Mouse (Mus musculus) heart, embryonic 12.5 days (tissue): Measurements from ENCODE around the gene Gm17577. TPM values are rescaled to one million over a fixed set of nuclear protein-coding genes. Genes with fewer than 3 reads are reported as not detected.
"Not testable (repeated sequence)": the region's sequence is repeated elsewhere in the genome, so short reads cannot be mapped to it uniquely, and the experiment has no call there.

ENCODE experiments used
- ATAC-seq: fragments of 200-750 bp; cut with Nextera tagmentation; 2 replicates; pipeline ENCODE4 v1.8.0; 2017; ENCODE audit warnings: moderate TSS enrichment, moderate library complexity; ENCODE audit not compliant: insufficient number of reproducible peaks, low FRiP score
- H3K27ac ChIP-seq: fragments of 300-500 bp; sonication (generic); 2 replicates; pipeline ENCODE4 v1.5.1; 2016; ENCODE audit warnings: mild to moderate bottlenecking, moderate library complexity; ENCODE audit not compliant: poor library complexity, severe bottlenecking
- H3K27me3 ChIP-seq: fragments of 300-500 bp; sonication (generic); replicated peaks from 2 replicates; pipeline ENCODE4 v1.6.1; 2016; ENCODE audit warnings: mild to moderate bottlenecking, moderate library complexity
- H3K36me3 ChIP-seq: fragments of 300-500 bp; sonication (generic); 2 replicates; pipeline ENCODE4 v1.6.1; 2016; ENCODE audit warnings: mild to moderate bottlenecking, moderate library complexity
- H3K4me1 ChIP-seq: fragments of 300-500 bp; sonication (generic); replicated peaks from 2 replicates; pipeline ENCODE4 v1.6.1; 2016; ENCODE audit warnings: mild to moderate bottlenecking
- H3K4me2 ChIP-seq: fragments of 300-500 bp; sonication (generic); 2 replicates; pipeline ENCODE4 v1.6.1; 2016; ENCODE audit warnings: mild to moderate bottlenecking, moderate library complexity
- H3K4me3 ChIP-seq: fragments of 300-500 bp; sonication (generic); 2 replicates; pipeline ENCODE4 v1.5.1; 2016; ENCODE audit warnings: mild to moderate bottlenecking
- H3K9ac ChIP-seq: fragments of 300-500 bp; sonication (generic); 2 replicates; pipeline ENCODE4 v1.6.1; 2016; ENCODE audit warnings: mild to moderate bottlenecking, moderate library complexity
- H3K9me3 ChIP-seq: fragments of 300-500 bp; sonication (generic); replicated peaks from 2 replicates; pipeline ENCODE4 v1.6.1; 2016; ENCODE audit warnings: mild to moderate bottlenecking, moderate library complexity
- WGBS: fragments of 180-500 bp; shearing (Covaris S2); methylation state at CpG from one replicate; pipeline ENCODE4 v1.1.7; 2016; 5-methylcytosine and 5-hydroxymethylcytosine counted together
- polyA plus RNA-seq: library from polyadenylated mRNA; unstranded; fragments of >200 nt; fragmentation: Nextera tagmentation; extraction: Ambion mirVana; gene quantifications from 2 replicates; pipeline ENCODE4 v1.2.1, GENCODE M21; 2016

Gene Gm17577
- not detected in 2 replicates for polyA plus RNA-seq

DNA sequence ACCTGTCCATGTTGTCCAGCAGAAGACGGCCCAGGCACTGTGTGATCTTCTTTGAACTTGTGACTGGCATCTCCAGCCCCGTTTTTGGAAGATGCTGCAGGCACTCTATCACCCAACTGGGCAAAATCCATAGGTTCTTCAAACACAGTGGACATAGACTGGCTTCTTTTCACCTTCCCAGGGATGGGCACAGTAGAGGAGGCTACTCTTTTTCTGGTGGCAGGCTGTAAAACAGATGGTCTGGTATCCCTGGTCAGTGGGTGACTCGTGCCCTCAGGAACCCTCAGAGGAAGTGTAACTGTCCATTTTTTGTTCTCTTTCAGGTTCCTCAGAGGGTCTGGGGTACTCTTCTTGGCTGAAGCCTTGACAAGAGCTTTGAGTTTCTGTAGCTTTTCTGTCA lies at the start of gene Gm17577:
Gene Gm17577, minus strand, starts transcription at position 101 of the 400 bp plus-strand sequence.
- not testable (repeated sequence) for H3K27me3 ChIP-seq, H3K4me1 ChIP-seq, H3K9ac ChIP-seq, H3K4me3 ChIP-seq, ATAC-seq, H3K9me3 ChIP-seq, H3K36me3 ChIP-seq, H3K4me2 ChIP-seq, H3K27ac ChIP-seq
- no CpG with 5 or more reads among the region's 3 CpGs for WGBS

DNA sequence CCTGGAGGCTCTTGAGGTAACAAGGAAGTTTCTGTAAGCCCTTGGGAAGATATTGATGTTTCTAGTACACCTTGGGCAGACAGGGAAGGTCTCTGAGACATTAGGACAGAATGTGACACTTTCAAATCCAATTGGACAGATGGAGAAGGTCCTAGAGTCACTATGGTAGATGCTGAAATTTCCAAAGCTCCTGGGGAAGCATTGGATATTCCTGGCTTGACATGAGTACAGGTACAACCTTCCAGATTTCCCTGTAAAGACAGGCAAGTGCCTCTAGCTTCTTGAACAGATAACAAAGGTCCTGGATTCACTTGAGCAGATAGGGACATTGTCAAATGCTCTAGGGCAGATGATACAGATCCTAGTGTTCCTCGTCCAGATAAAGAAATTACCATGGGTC lies 24.3 kb downstream of the Gm17577 start, which contains the start of gene Srsx:
Gene Srsx, minus strand, starts transcription at position 101 of the 400 bp plus-strand sequence.
- not testable (repeated sequence) for ATAC-seq, H3K9me3 ChIP-seq, H3K4me2 ChIP-seq, H3K4me3 ChIP-seq, H3K27ac ChIP-seq, H3K27me3 ChIP-seq, H3K36me3 ChIP-seq, H3K4me1 ChIP-seq, H3K9ac ChIP-seq
- 38% methylated on average over 1 of the region's 1 CpGs for WGBS

Other genes starting within 250 kb of the Gm17577 start
- not detected in 2 replicates for gene Gm17521, start 217.2 kb downstream of the Gm17577 start, polyA plus RNA-seq
- 9.5 and 11.0 TPM in 2 replicates for gene Cldn34c1, start 143.4 kb downstream of the Gm17577 start, polyA plus RNA-seq
- gene Srsx, start 24.4 kb downstream of the Gm17577 start, polyA plus RNA-seq = not detected in 2 replicates